Mouse (Mus musculus): ENCODE data around the gene Irx6.

Irx6 gene

GRCm38 (mm10) chr8:92674244-92675128 is at the start of gene Irx6:
Irx6 (plus strand) TSS chr8:92674288.
- no peak for DNase-seq

GRCm38 (mm10) chr8:92628711-92629650 is 45.1 kb upstream of the Irx6 start:
- no peak for DNase-seq

- DNase-seq: no peak
These were observed 40.9 kb upstream of the Irx6 start for GRCm38 (mm10) chr8:92633199-92633598.

- DNase-seq: no peak
These were observed 33.3 kb upstream of the Irx6 start for GRCm38 (mm10) chr8:92640820-92641219.

GRCm38 (mm10) chr8:92646637-92647036 is 27.5 kb upstream of the Irx6 start:
- no peak for DNase-seq

GRCm38 (mm10) chr8:92664207-92664606 is 9.9 kb upstream of the Irx6 start:
- DNase-seq: no peak

GRCm38 (mm10) chr8:92670236-92670635 is 3.9 kb upstream of the Irx6 start:
- DNase-seq: no peak

- DNase-seq: no peak
These were observed 3.4 kb upstream of the Irx6 start for GRCm38 (mm10) chr8:92670656-92671195.

- no peak for DNase-seq
These were observed 2.2 kb upstream of the Irx6 start for GRCm38 (mm10) chr8:92671892-92672291.

GRCm38 (mm10) chr8:92673101-92673500 is 987 bp upstream of the Irx6 start:
- DNase-seq: no peak

GRCm38 (mm10) chr8:92673555-92674243 is 389 bp upstream of the Irx6 start:
- peak; percentile 50 for DNase-seq

GRCm38 (mm10) chr8:92678407-92678806 is 4.3 kb downstream of the Irx6 start:
- no peak for DNase-seq

- DNase-seq: no peak
These were observed 23.3 kb downstream of the Irx6 start for GRCm38 (mm10) chr8:92697361-92697760.

GRCm38 (mm10) chr8:92698411-92698810 is 24.3 kb downstream of the Irx6 start:
- DNase-seq: no peak

GRCm38 (mm10) chr8:92699922-92700540 is 25.9 kb downstream of the Irx6 start:
- no peak for DNase-seq

GRCm38 (mm10) chr8:92703375-92703774 is 29.3 kb downstream of the Irx6 start:
- no peak for DNase-seq

GRCm38 (mm10) chr8:92706311-92706710 is 32.2 kb downstream of the Irx6 start:
- DNase-seq: no peak

GRCm38 (mm10) chr8:92713286-92713685 is 39.2 kb downstream of the Irx6 start:
- DNase-seq: no peak

GRCm38 (mm10) chr8:92717418-92717817 is 43.3 kb downstream of the Irx6 start:
- no peak for DNase-seq

- DNase-seq: no peak
These were observed 44.0 kb downstream of the Irx6 start for GRCm38 (mm10) chr8:92718057-92718456.

GRCm38 (mm10) chr8:92721266-92721935 is 47.3 kb downstream of the Irx6 start:
- peak; percentile 62 for DNase-seq

- DNase-seq: no peak
These were observed 47.8 kb downstream of the Irx6 start for GRCm38 (mm10) chr8:92721936-92722321.

All from right cerebral cortex, postnatal 14 days (tissue).